Mouse (Mus musculus) liver, embryonic 16.5 days (tissue): ENCODE measurements at regions not wholly inside any gene's neighbourhood (a gene's known extent, or its start where the extent isn't known, plus 50 kb on each side); places are given as distances from the start of the nearest gene placed in this dataset.

Source experiments
- ATAC-seq: fragments of 200-750 bp; cut with Nextera tagmentation; 2 replicates; pipeline ENCODE4 v1.8.0; 2017; ENCODE audit warnings: low read depth, mild to moderate bottlenecking, moderate number of reproducible peaks, moderate library complexity
- H3K27ac ChIP-seq: fragments of 300-500 bp; sonication (generic); 2 replicates; pipeline ENCODE4 v1.5.1; 2014; ENCODE audit warnings: mild to moderate bottlenecking, low read length
- H3K27me3 ChIP-seq: fragments of 300-500 bp; sonication (generic); 2 replicates; pipeline ENCODE4 v1.6.1; 2014; ENCODE audit warnings: low read depth, low read length, mixed read lengths; ENCODE audit not compliant: control insufficient read depth, insufficient read depth
- H3K36me3 ChIP-seq: fragments of 300-500 bp; sonication (generic); 2 replicates; pipeline ENCODE4 v1.6.1; 2014; ENCODE audit warnings: mild to moderate bottlenecking; ENCODE audit not compliant: control insufficient read depth, insufficient read depth
- H3K4me1 ChIP-seq: fragments of 300-500 bp; sonication (generic); 2 replicates; pipeline ENCODE4 v1.6.1; 2014; ENCODE audit warnings: low read depth, low read length, mixed read lengths; ENCODE audit not compliant: control insufficient read depth
- H3K4me2 ChIP-seq: fragments of 300-500 bp; sonication (generic); 2 replicates; pipeline ENCODE4 v1.6.1; 2014; ENCODE audit warnings: low read depth, low read length, mixed read lengths
- H3K4me3 ChIP-seq: fragments of 300-500 bp; sonication (generic); 2 replicates; pipeline ENCODE4 v1.5.1; 2014; ENCODE audit warnings: low read depth, mild to moderate bottlenecking, low read length
- H3K9ac ChIP-seq: fragments of 300-500 bp; sonication (generic); 2 replicates; pipeline ENCODE4 v1.6.1; 2014; ENCODE audit warnings: low read depth, low read length
- H3K9me3 ChIP-seq: fragments of 300-500 bp; sonication (generic); replicated peaks from 2 replicates; pipeline ENCODE4 v1.6.1; 2016; ENCODE audit warnings: low read length; ENCODE audit not compliant: control insufficient read depth
- WGBS: fragments of 180-500 bp; shearing (Covaris S2); extraction: QIAGEN DNeasy Blood & Tissue Kit; methylation state at CpG from one replicate; pipeline ENCODE4 v1.1.7; 2014; ENCODE audit not compliant: insufficient replicate concordance; 5-methylcytosine and 5-hydroxymethylcytosine counted together

DNA sequence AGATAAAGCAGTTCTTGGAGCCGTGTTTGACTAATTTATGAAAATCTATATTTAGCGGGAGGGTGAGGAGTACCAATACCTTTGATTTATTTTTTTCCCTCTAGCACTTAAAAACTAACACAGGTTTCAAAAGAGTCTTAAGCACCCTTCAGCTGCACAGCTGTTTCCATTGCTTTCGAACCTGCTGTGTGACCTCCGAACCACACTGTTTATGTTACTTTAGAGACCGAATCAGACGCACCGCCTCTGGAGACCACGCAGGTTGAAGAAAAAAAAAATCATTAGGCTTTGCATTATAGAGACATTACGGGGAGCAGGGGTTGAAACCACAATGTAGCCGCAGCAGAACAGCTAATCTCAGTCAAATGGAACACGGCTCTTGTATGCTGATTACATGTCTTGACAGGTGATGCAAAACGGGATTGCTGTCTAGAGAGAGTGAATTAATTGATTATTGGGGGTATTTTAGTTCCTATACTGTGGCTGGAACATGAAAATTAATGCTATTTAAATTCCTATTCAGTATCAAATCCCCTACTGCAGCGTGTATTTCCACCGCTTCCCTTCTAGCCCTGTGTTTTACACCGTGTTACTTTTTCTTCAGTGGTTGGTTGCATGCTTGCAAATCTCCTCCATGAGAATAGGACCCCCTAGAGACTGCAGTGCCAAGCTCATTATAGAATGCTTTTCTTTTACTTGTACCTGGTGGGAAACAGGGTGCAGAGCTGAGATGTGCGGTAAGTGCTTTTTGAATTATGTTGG, 169.0 kb upstream of the C9orf72 start:
- Histone ChIP-seq H3K27ac (no peak overlapping the region), H3K27me3 (no peaks in the 10 kb centered on the region), H3K4me2 (no peak overlapping the region), H3K9ac (no peak overlapping the region), H3K4me1 (no peaks in the 10 kb centered on the region), H3K4me3 (no peak overlapping the region), H3K36me3 (no peaks in the 10 kb centered on the region), H3K9me3 (no peaks in the 10 kb centered on the region)
- ATAC-seq, result no peak
- WGBS, result 70% methylated on average over 16 of the region's 16 CpGs

DNA sequence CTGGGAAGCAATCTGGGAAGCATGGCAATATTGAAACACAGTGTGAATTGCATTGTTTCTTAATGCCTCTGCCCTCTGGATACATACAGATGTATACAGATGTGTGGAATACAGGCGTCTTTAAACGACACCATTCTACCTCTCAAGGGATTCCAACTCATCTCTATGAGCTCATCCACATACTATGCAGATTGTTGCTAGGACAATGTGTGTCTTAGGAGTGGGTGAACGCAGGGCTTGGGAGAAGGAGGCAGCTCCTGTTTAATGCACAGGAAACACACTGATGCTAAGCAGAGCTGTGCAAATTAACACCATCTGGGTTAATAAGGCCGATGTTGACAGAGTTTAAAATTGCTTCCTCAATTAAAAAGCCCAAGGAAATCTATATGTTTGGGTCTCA, 149.8 kb upstream of the C9orf72 start:
- no peak overlapping the region for H3K27ac ChIP-seq
- H3K9ac ChIP-seq, result no peak overlapping the region
- H3K4me2 ChIP-seq, result no peak overlapping the region
- 61% methylated on average over 4 of the region's 4 CpGs for WGBS
- H3K9me3 ChIP-seq, result no peaks in the 10 kb centered on the region
- no peak for ATAC-seq
- no peaks in the 10 kb centered on the region for H3K36me3 ChIP-seq
- H3K4me1 ChIP-seq, result no peaks in the 10 kb centered on the region
- H3K27me3 ChIP-seq, result no peaks in the 10 kb centered on the region
- H3K4me3 ChIP-seq, result no peak overlapping the region

DNA sequence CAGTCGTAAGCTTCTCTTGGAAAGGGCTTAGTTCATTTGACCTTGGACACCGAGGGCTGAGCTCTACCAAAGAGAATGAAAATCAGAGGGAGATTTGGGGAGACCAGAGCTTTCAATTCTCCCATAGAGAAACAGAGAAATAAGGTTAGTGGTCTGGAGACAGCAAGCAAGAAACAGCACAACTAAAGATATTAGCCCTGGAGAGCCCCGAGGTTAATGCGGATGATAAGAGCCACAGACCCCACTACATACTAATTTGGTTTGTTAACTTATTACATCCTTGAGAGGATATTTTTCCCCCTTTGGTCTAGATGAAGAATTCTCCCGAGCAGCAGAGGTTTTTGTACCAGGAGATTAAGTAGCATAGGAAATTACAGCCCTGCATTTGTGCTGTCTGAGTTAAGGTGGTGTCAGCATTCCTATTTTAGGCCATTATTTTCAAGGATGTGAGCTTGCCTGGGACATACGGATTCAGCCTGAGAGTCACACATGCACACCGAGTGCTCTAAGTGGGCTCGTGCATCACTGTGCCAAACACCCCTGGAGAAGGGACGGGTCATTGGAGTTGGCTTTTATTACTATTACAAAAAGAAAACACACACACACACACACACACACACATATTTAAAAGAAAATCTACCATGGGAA, 147.4 kb upstream of the C9orf72 start:
- no peaks in the 10 kb centered on the region for H3K36me3 ChIP-seq
- no peak for ATAC-seq
- H3K9me3 ChIP-seq, result no peaks in the 10 kb centered on the region
- H3K27ac ChIP-seq, result no peak overlapping the region
- H3K9ac ChIP-seq, result no peak overlapping the region
- no peak overlapping the region for H3K4me2 ChIP-seq
- 55% methylated on average over 9 of the region's 9 CpGs for WGBS
- H3K4me3 ChIP-seq, result no peak overlapping the region
- H3K4me1 ChIP-seq, result no peaks in the 10 kb centered on the region
- no peaks in the 10 kb centered on the region for H3K27me3 ChIP-seq

DNA sequence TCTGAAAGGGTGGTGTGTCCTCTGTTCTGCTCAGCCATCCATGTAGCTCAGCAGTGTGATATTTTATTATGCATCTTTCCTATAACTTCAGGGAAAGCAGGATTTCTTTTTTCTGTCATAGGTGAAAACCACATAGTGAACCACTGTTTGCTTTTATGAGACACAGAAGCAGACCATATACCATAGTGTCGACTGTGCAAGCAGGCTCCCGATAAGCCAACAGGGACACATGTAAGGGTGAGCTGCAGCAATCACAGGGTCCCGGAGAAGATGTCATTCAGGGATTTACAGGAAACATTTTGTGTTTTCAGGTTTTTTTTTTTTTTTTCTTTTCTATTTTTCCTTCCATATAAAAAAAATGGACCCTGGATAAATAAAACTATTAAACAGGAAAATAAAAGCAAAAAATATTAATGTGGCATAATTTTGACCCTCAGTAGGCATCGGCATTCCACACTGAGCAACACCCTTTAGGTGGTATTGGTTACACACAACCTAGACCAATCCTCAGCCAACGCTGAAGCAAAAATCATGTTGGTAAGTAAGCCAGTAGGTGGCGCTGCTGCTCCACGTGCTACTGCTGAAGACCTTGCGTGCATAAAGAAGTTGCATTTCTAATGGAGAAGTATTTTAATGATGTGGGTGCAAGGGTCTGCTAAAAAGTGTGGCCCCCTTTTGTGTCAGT, 146.7 kb upstream of the C9orf72 start:
- Histone ChIP-seq H3K4me2 (no peak overlapping the region), H3K9ac (no peak overlapping the region), H3K4me3 (no peak overlapping the region), H3K27me3 (no peaks in the 10 kb centered on the region), H3K36me3 (no peaks in the 10 kb centered on the region), H3K9me3 (no peaks in the 10 kb centered on the region), H3K4me1 (no peaks in the 10 kb centered on the region), H3K27ac (no peak overlapping the region)
- 21% methylated on average over 8 of the region's 8 CpGs for WGBS
- no peak for ATAC-seq

DNA sequence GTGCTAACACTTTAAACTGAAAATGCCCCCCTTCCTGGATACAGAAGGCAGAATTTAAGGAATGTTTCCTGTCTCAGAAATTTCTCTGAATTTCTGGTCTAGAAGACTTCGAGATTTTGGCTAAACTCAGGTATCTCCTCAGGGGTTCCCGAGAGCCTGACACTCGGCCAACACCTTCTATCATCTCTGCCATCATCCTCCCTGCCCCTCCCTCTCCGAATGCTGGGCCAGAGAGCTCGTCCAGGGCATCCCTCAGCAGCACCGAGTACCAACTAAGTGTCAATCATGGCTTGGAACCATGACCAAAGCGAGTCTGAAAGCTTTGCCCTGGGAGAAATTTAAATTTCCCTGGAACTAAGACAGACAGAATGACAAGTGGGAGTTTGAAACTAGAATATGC, 138.2 kb upstream of the C9orf72 start:
- H3K27me3 ChIP-seq, result no peaks in the 10 kb centered on the region
- H3K4me1 ChIP-seq, result no peaks in the 10 kb centered on the region
- H3K4me2 ChIP-seq, result no peak overlapping the region
- H3K27ac ChIP-seq, result no peak overlapping the region
- no peaks in the 10 kb centered on the region for H3K9me3 ChIP-seq
- ATAC-seq, result no peak
- H3K4me3 ChIP-seq, result no peak overlapping the region
- no peaks in the 10 kb centered on the region for H3K36me3 ChIP-seq
- WGBS, result 48% methylated on average over 7 of the region's 7 CpGs
- no peak overlapping the region for H3K9ac ChIP-seq

- Histone ChIP-seq H3K4me2 (no peak overlapping the region), H3K9me3 (no peaks in the 10 kb centered on the region), H3K4me3 (no peak overlapping the region), H3K27me3 (no peaks in the 10 kb centered on the region), H3K4me1 (no peaks in the 10 kb centered on the region), H3K36me3 (no peaks in the 10 kb centered on the region), H3K27ac (no peak overlapping the region), H3K9ac (no peak overlapping the region)
- ATAC-seq, result no peak
- WGBS, result 65% methylated on average over 3 of the region's 3 CpGs
Measured at GRCm38 (mm10) chr4:35362176-35362575, 136.2 kb upstream of the C9orf72 start.

DNA sequence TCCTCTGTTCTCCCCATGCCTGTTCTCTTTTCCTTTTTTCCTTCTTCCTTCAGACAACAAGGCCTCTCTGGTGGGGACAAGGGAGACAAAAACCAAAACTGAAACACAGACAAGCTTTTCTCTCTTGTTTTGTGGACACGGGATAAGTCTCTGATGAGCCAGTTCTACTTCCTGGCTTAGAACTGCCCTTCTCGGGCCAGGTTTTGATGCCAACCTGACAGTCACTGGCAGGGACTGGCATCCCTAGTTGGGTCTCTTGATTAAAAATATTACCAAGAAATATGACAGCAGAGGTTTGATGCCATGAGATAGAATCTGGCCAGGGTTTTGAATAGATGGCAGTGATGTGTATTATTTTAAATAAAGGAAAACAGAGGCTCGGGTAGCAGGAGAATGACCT, 133.4 kb upstream of the C9orf72 start:
- Histone ChIP-seq H3K36me3 (no peaks in the 10 kb centered on the region), H3K27me3 (no peaks in the 10 kb centered on the region), H3K4me1 (no peaks in the 10 kb centered on the region), H3K9ac (no peak overlapping the region), H3K9me3 (no peaks in the 10 kb centered on the region), H3K27ac (no peak overlapping the region), H3K4me3 (no peak overlapping the region), H3K4me2 (no peak overlapping the region)
- ATAC-seq, result no peak
- 61% methylated on average over 3 of the region's 3 CpGs for WGBS

DNA sequence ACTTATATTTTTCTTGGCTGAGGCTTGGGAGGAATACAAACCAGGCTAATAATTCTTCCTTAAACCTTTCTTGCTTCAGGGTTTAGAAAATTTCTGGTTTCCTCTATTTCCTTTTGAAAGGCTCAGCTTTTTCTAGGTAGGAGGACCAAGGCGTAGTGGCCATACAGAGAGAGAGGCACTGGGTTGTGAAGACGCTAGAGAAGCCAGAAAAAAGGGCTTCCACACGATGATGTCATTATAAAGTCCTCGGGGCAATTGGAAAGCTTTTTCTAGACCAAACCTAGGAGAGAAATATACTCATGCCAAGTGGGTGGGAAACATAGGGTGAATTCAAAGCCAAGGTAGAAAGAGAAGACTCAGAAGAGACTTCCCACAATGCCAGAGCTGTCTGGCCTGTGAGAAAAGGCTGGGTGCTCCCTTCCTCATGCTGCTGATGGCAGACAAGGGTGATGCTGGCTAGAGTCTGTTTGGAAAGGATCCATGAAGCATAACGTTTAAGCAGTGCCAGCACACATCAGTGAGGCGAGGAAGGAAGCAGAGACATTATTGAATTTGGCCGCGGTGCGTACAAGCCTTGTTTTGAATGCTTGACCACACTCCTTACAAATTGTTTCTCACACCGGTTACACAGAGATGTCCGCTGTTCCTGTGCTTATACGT, 131.1 kb upstream of the C9orf72 start:
- 65% methylated on average over 12 of the region's 12 CpGs for WGBS
- ATAC-seq, result no peak

DNA sequence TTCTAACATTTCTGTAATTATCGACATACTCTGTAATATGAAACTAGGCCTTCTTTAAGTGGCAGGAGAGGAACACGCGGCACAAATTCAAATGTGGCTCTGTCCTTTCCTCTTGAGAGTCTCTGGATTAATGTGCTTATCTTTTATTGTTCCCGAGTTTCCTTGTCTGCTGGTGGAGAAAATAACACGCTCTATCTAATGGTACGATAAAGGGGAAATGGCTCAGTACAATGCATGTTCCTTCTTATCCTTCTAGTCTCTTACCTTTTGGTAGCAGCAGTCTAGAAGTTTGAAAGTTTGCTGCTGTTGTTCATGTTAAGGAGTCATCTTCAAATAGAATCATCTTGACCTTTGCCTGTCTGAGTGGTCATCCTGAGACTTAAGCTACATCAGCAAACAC, 130.1 kb upstream of the C9orf72 start:
- H3K27ac ChIP-seq, result no peak overlapping the region
- no peaks in the 10 kb centered on the region for H3K36me3 ChIP-seq
- H3K4me1 ChIP-seq, result no peaks in the 10 kb centered on the region
- ATAC-seq, result no peak
- no peaks in the 10 kb centered on the region for H3K9me3 ChIP-seq
- H3K4me3 ChIP-seq, result no peak overlapping the region
- H3K4me2 ChIP-seq, result no peak overlapping the region
- no peaks in the 10 kb centered on the region for H3K27me3 ChIP-seq
- 72% methylated on average over 6 of the region's 6 CpGs for WGBS
- H3K9ac ChIP-seq, result no peak overlapping the region

More for the DNA sequence above, 131.1 kb upstream of the C9orf72 start:
- no peak overlapping the region for H3K4me2 ChIP-seq
- H3K27me3 ChIP-seq, result no peaks in the 10 kb centered on the region
- H3K4me1 ChIP-seq, result no peaks in the 10 kb centered on the region
- no peak overlapping the region for H3K27ac ChIP-seq
- H3K36me3 ChIP-seq, result no peaks in the 10 kb centered on the region
- no peak overlapping the region for H3K9ac ChIP-seq
- no peak overlapping the region for H3K4me3 ChIP-seq
- no peaks in the 10 kb centered on the region for H3K9me3 ChIP-seq
